Mouse (Mus musculus) G1E (cell line): ENCODE data around the gene Defb20. TPM values are rescaled to one million over a fixed set of nuclear protein-coding genes. Genes with fewer than 3 reads are reported as not detected.

ENCODE experiments used
- ATAC-seq: 2 replicates; pipeline ENCODE4 v1.8.0; 2016; ENCODE audit warnings: mild to moderate bottlenecking; ENCODE audit not compliant: insufficient number of reproducible peaks, poor library complexity, low FRiP score, severe bottlenecking; ENCODE audit errors: extremely low read depth
- DNase-seq: peaks from one replicate; pipeline ENCODE4 v3.0.0; 2012; ENCODE audit warnings: low spot score
- H3K27me3 ChIP-seq: 2 replicates; pipeline ENCODE4 v1.6.1; 2012; ENCODE audit warnings: mild to moderate bottlenecking, low read length, inconsistent platforms; ENCODE audit not compliant: insufficient read depth
- H3K36me3 ChIP-seq: replicated peaks from 2 replicates; pipeline ENCODE3; 2012; ENCODE audit warnings: mild to moderate bottlenecking, inconsistent platforms
- H3K4me1 ChIP-seq: 2 replicates; pipeline ENCODE4 v1.6.1; 2012; ENCODE audit warnings: low read depth, low read length, inconsistent platforms, mixed read lengths; ENCODE audit not compliant: insufficient read depth
- H3K4me3 ChIP-seq: 2 replicates; pipeline ENCODE4 v1.5.1; 2012; ENCODE audit warnings: low read depth, mild to moderate bottlenecking, inconsistent platforms, low read length, moderate library complexity, mixed read lengths
- H3K9me3 ChIP-seq: replicated peaks from 2 replicates; pipeline ENCODE4 v1.6.1; 2012; ENCODE audit warnings: inconsistent platforms
- CTCF ChIP-seq: IDR thresholded peaks from 2 replicates; pipeline ENCODE4 v1.5.1; 2012; ENCODE audit warnings: low read depth, low read length, inconsistent platforms, mixed read lengths
- GATA1 ChIP-seq: IDR thresholded peaks from 2 replicates; pipeline ENCODE4 v1.6.1; 2012; ENCODE audit warnings: borderline replicate concordance, low read length, inconsistent platforms, mixed read lengths
- GATA2 ChIP-seq: IDR thresholded peaks from 2 replicates; pipeline ENCODE4 v1.6.1; 2012; ENCODE audit warnings: low read depth, low read length, inconsistent platforms, borderline replicate concordance
- POLR2AphosphoS5 ChIP-seq: IDR thresholded peaks from 2 replicates; pipeline ENCODE4 v1.6.1; 2012; ENCODE audit warnings: low read depth, low read length, inconsistent platforms; ENCODE audit not compliant: insufficient replicate concordance
- TAL1 ChIP-seq: conservative IDR thresholded peaks from 2 replicates; pipeline ENCODE4 v1.6.1; 2012; ENCODE audit warnings: low read depth, low read length, inconsistent platforms, mixed read lengths
- polyA plus RNA-seq: library from polyadenylated mRNA; stranded (reverse); fragments of >175 nt; gene quantifications from 2 replicates; pipeline ENCODE4 v1.2.3, GENCODE M21; 2012
- total RNA-seq, 2 experiments: library from RNA; stranded (forward) in 1 of 2; stranded (reverse) in 1 of 2; fragments of 200-1000 nt in 1 of 2; fragments of >200 nt in 1 of 2; fragmentation: Nextera tagmentation in 1 of 2; gene quantifications; 2 replicates each; pipeline ENCODE4 v1.2.3; 2014 to 2017

Gene Defb20
- total and polyA plus RNA-seq, 3 experiments: 0.22 TPM; not detected in 2

DNA sequence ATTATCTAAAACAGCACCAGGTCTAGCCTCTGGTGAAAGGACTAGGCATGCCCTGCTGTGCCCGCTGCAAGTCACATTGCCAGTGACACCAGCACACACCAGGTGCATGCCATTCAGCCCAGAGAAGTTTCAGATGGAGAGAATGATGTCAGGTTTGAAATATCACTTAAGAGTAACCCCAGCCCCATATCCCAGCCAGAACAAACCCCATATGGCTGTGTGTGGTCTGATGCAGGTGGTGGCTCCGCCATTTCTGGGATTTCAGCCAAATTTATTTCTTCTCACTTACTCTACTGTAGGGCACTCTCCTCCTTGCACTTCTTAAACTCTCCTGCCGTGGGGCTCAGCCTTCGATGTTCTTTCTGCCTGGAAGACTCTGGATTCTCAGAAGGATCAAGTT, 39.2 kb downstream of the Defb20 start:
- TF ChIP-seq GATA1 (no peak), GATA2 (no peak), POLR2AphosphoS5 (no peak), TAL1 (no peak), CTCF (no peak)
- H3K27me3 ChIP-seq: peaks cover 13% of the 10 kb centered on the region; the same call in 1 of the 2 replicates
- H3K4me1 ChIP-seq: no peaks in the 10 kb centered on the region
- ATAC-seq: no peak
- no peak overlapping the region for H3K4me3 ChIP-seq
- H3K36me3 ChIP-seq: no peaks in the 10 kb centered on the region
- no peaks in the 10 kb centered on the region for H3K9me3 ChIP-seq
- DNase-seq: no peak

DNA sequence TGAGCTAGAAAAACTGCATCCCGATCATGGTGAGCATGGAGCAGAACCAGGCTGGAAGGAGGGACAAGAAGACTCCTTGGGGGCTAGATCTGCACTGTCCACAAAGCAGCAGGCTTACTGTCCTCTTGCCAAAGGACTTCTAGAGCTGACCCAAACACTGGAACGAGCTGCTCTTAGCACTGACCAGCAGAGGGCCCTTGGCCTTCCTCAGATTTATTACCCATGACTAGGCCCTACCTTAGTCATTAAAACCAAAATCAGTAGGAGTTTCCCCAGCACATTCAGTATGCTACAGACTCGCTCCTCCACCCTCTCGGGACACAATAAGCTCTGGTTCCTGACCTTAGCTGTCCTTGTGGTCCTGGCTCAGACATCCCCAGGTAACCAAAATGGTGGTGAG, 41.1 kb downstream of the Defb20 start, which contains the start of gene Defb28:
TSS of gene Defb28 (plus strand) at position 275 of the 400 bp plus-strand sequence.
- no peak for TF ChIP-seq POLR2AphosphoS5
- TF ChIP-seq TAL1: no peak
- no peak for TF ChIP-seq GATA1
- no peak for TF ChIP-seq GATA2
- no peak for TF ChIP-seq CTCF
- ATAC-seq (no peak), DNase-seq (no peak)
- Histone ChIP-seq H3K4me3 (no peak within 1 kb of the TSS), H3K36me3 (no peaks in the 10 kb centered on the region), H3K27me3 (peaks cover 9% of the 10 kb centered on the region; the same call in 1 of the 2 replicates), H3K9me3 (no peaks in the 10 kb centered on the region), H3K4me1 (no peaks in the 10 kb centered on the region)

Other genes with a start within 250 kb of the Defb20 start
Only the 20 nearest of the 21 such genes appear.
- 45.8 and 48.2 TPM in 2 replicates for gene Tbc1d20, start 183.2 kb upstream of the Defb20 start, total RNA-seq (2014; fragmentation: Nextera tagmentation)
- gene Tbc1d20, start 183.2 kb upstream of the Defb20 start, total RNA-seq (2017): 35.8 and 91.8 TPM in 2 replicates
- gene Tbc1d20, start 183.2 kb upstream of the Defb20 start, polyA plus RNA-seq: 13.8 and 15.7 TPM in 2 replicates
- gene Rbck1, start 144.4 kb upstream of the Defb20 start, total RNA-seq (2014; fragmentation: Nextera tagmentation): 123 and 156 TPM in 2 replicates
- gene Rbck1, start 144.4 kb upstream of the Defb20 start, total RNA-seq (2017): 59.9 and 71.3 TPM in 2 replicates
- 232 and 262 TPM in 2 replicates for gene Rbck1, start 144.4 kb upstream of the Defb20 start, polyA plus RNA-seq
- gene Trib3, start 133.0 kb upstream of the Defb20 start, total RNA-seq (2014; fragmentation: Nextera tagmentation): 24.5 and 25.0 TPM in 2 replicates
- gene Trib3, start 133.0 kb upstream of the Defb20 start, total RNA-seq (2017): 1.9 and 2.1 TPM in 2 replicates
- gene Trib3, start 133.0 kb upstream of the Defb20 start, polyA plus RNA-seq: 17.8 and 24.9 TPM in 2 replicates
- not detected in 2 replicates for gene Nrsn2, start 100.4 kb upstream of the Defb20 start, total RNA-seq (2014; fragmentation: Nextera tagmentation)
- 0.17 TPM in 1 of 2 replicates, not detected in the other for gene Nrsn2, start 100.4 kb upstream of the Defb20 start, total RNA-seq (2017)
- gene Nrsn2, start 100.4 kb upstream of the Defb20 start, polyA plus RNA-seq: not detected in 2 replicates
- 29.4 and 34.4 TPM in 2 replicates for gene Sox12, start 79.0 kb upstream of the Defb20 start, total RNA-seq (2014; fragmentation: Nextera tagmentation)
- 0.98 and 1.7 TPM in 2 replicates for gene Sox12, start 79.0 kb upstream of the Defb20 start, total RNA-seq (2017)
- gene Sox12, start 79.0 kb upstream of the Defb20 start, polyA plus RNA-seq: 60.0 and 62.8 TPM in 2 replicates
- gene Zcchc3, start 62.0 kb upstream of the Defb20 start, total RNA-seq (2014; fragmentation: Nextera tagmentation): 21.1 and 23.7 TPM in 2 replicates
- 12.4 and 12.9 TPM in 2 replicates for gene Zcchc3, start 62.0 kb upstream of the Defb20 start, total RNA-seq (2017)
- gene Zcchc3, start 62.0 kb upstream of the Defb20 start, polyA plus RNA-seq: 21.8 and 22.8 TPM in 2 replicates
- 2.1 and 3.8 TPM in 2 replicates for gene 6820408C15Rik, start 61.5 kb upstream of the Defb20 start, total RNA-seq (2014; fragmentation: Nextera tagmentation)
- 0.49 and 0.64 TPM in 2 replicates for gene 6820408C15Rik, start 61.5 kb upstream of the Defb20 start, total RNA-seq (2017)
- gene 6820408C15Rik, start 61.5 kb upstream of the Defb20 start, polyA plus RNA-seq: 0.17 and 0.18 TPM in 2 replicates
- not detected in 2 replicates for gene Defb23, start 12.4 kb upstream of the Defb20 start, total RNA-seq (2014; fragmentation: Nextera tagmentation)
- gene Defb23, start 12.4 kb upstream of the Defb20 start, total RNA-seq (2017): 0.29 TPM in 1 of 2 replicates, not detected in the other
- gene Defb23, start 12.4 kb upstream of the Defb20 start, polyA plus RNA-seq: not detected in 2 replicates
- not detected in 2 replicates for gene Defb22, start 13.1 kb downstream of the Defb20 start, total RNA-seq (2014; fragmentation: Nextera tagmentation)
- not detected in 2 replicates for gene Defb22, start 13.1 kb downstream of the Defb20 start, total RNA-seq (2017)
- gene Defb22, start 13.1 kb downstream of the Defb20 start, polyA plus RNA-seq: not detected in 2 replicates
- gene Defb26, start 34.6 kb downstream of the Defb20 start, total RNA-seq (2014; fragmentation: Nextera tagmentation): not detected in 2 replicates
- not detected in 2 replicates for gene Defb26, start 34.6 kb downstream of the Defb20 start, total RNA-seq (2017)
- gene Defb26, start 34.6 kb downstream of the Defb20 start, polyA plus RNA-seq: not detected in 2 replicates
- gene Defb28, start 41.2 kb downstream of the Defb20 start, total RNA-seq (2014; fragmentation: Nextera tagmentation): not detected in 2 replicates
- not detected in 2 replicates for gene Defb28, start 41.2 kb downstream of the Defb20 start, total RNA-seq (2017)
- not detected in 2 replicates for gene Defb28, start 41.2 kb downstream of the Defb20 start, polyA plus RNA-seq
- not detected in 2 replicates for gene Defb29, start 63.0 kb downstream of the Defb20 start, total RNA-seq (2014; fragmentation: Nextera tagmentation)
- not detected in 2 replicates for gene Defb29, start 63.0 kb downstream of the Defb20 start, total RNA-seq (2017)
- not detected in 2 replicates for gene Defb29, start 63.0 kb downstream of the Defb20 start, polyA plus RNA-seq
- not detected in 2 replicates for gene Gm17416, start 92.3 kb downstream of the Defb20 start, total RNA-seq (2014; fragmentation: Nextera tagmentation)
- not detected in 2 replicates for gene Gm17416, start 92.3 kb downstream of the Defb20 start, total RNA-seq (2017)
- not detected in 2 replicates for gene Gm17416, start 92.3 kb downstream of the Defb20 start, polyA plus RNA-seq
- not detected in 2 replicates for gene Defb21, start 95.7 kb downstream of the Defb20 start, total RNA-seq (2014; fragmentation: Nextera tagmentation)
- not detected in 2 replicates for gene Defb21, start 95.7 kb downstream of the Defb20 start, total RNA-seq (2017)
- not detected in 2 replicates for gene Defb21, start 95.7 kb downstream of the Defb20 start, polyA plus RNA-seq
- gene Defb19, start 103.2 kb downstream of the Defb20 start, total RNA-seq (2014; fragmentation: Nextera tagmentation): not detected in 2 replicates
- gene Defb19, start 103.2 kb downstream of the Defb20 start, total RNA-seq (2017): not detected in 2 replicates
- gene Defb19, start 103.2 kb downstream of the Defb20 start, polyA plus RNA-seq: not detected in 2 replicates
- gene Defb45, start 122.3 kb downstream of the Defb20 start, total RNA-seq (2014; fragmentation: Nextera tagmentation): not detected in 2 replicates
- not detected in 2 replicates for gene Defb45, start 122.3 kb downstream of the Defb20 start, total RNA-seq (2017)
- gene Defb45, start 122.3 kb downstream of the Defb20 start, polyA plus RNA-seq: not detected in 2 replicates
- not detected in 2 replicates for gene Defb36, start 127.3 kb downstream of the Defb20 start, total RNA-seq (2014; fragmentation: Nextera tagmentation)
- gene Defb36, start 127.3 kb downstream of the Defb20 start, total RNA-seq (2017): not detected in 2 replicates
- not detected in 2 replicates for gene Defb36, start 127.3 kb downstream of the Defb20 start, polyA plus RNA-seq
- gene Defb25, start 146.0 kb downstream of the Defb20 start, total RNA-seq (2014; fragmentation: Nextera tagmentation): not detected in 2 replicates
- gene Defb25, start 146.0 kb downstream of the Defb20 start, total RNA-seq (2017): not detected in 2 replicates
- not detected in 2 replicates for gene Defb25, start 146.0 kb downstream of the Defb20 start, polyA plus RNA-seq
- not detected in 2 replicates for gene Rem1, start 149.9 kb downstream of the Defb20 start, total RNA-seq (2014; fragmentation: Nextera tagmentation)
- not detected in 2 replicates for gene Rem1, start 149.9 kb downstream of the Defb20 start, total RNA-seq (2017)
- not detected in 2 replicates for gene Rem1, start 149.9 kb downstream of the Defb20 start, polyA plus RNA-seq
- gene H13, start 192.4 kb downstream of the Defb20 start, total RNA-seq (2014; fragmentation: Nextera tagmentation): 65.2 and 67.2 TPM in 2 replicates
- gene H13, start 192.4 kb downstream of the Defb20 start, total RNA-seq (2017): 43.2 and 50.6 TPM in 2 replicates
- 54.2 and 60.8 TPM in 2 replicates for gene H13, start 192.4 kb downstream of the Defb20 start, polyA plus RNA-seq